Mouse (Mus musculus) ovary, postnatal 14 days (tissue): ENCODE data around the gene Il22ra1.
"Not testable (repeated sequence)": the region's sequence is repeated elsewhere in the genome, so short reads cannot be mapped to it uniquely, and the experiment has no call there.

ENCODE experiments used
- DNase-seq: peaks from one replicate; pipeline ENCODE4 v3.0.0; 2022; ENCODE audit warnings: low spot score

The Il22ra1 gene

GRCm38 (mm10) chr4:135727817-135728216, at the start of gene Il22ra1:
Gene Il22ra1 (plus strand): TSS chr4:135728172.
- DNase-seq: no peak

- no peak for DNase-seq
Observed at GRCm38 (mm10) chr4:135679316-135679715, 48.7 kb upstream of the Il22ra1 start.

- DNase-seq: no peak
Observed at GRCm38 (mm10) chr4:135681789-135682188, 46.2 kb upstream of the Il22ra1 start.

GRCm38 (mm10) chr4:135683553-135683952, 44.4 kb upstream of the Il22ra1 start:
- DNase-seq: peak; percentile 36

- DNase-seq: no peak
Observed at GRCm38 (mm10) chr4:135684731-135685130, 43.2 kb upstream of the Il22ra1 start.

- DNase-seq: peak; percentile 33
Observed at GRCm38 (mm10) chr4:135685906-135686567, 41.9 kb upstream of the Il22ra1 start, which contains the start of gene Ifnlr1. Gene Ifnlr1 (plus strand): TSS chr4:135686287.

GRCm38 (mm10) chr4:135686568-135686953, 41.4 kb upstream of the Il22ra1 start:
- no peak for DNase-seq

GRCm38 (mm10) chr4:135689797-135690196, 38.2 kb upstream of the Il22ra1 start:
- DNase-seq: no peak

GRCm38 (mm10) chr4:135690241-135690640, 37.7 kb upstream of the Il22ra1 start:
- no peak for DNase-seq

- no peak for DNase-seq
Observed at GRCm38 (mm10) chr4:135692916-135693315, 35.1 kb upstream of the Il22ra1 start.

GRCm38 (mm10) chr4:135698498-135698897, 29.5 kb upstream of the Il22ra1 start:
- DNase-seq: no peak

GRCm38 (mm10) chr4:135703497-135703896, 24.5 kb upstream of the Il22ra1 start:
- no peak for DNase-seq

GRCm38 (mm10) chr4:135704016-135704415, 24.0 kb upstream of the Il22ra1 start:
- no peak for DNase-seq

- no peak for DNase-seq
Observed at GRCm38 (mm10) chr4:135706045-135706444, 21.9 kb upstream of the Il22ra1 start.

- DNase-seq: peak; percentile 73
Observed at GRCm38 (mm10) chr4:135709072-135709564, 18.9 kb upstream of the Il22ra1 start.

GRCm38 (mm10) chr4:135709621-135710020, 18.4 kb upstream of the Il22ra1 start:
- DNase-seq: no peak

GRCm38 (mm10) chr4:135710392-135710791, 17.6 kb upstream of the Il22ra1 start:
- DNase-seq: no peak

- DNase-seq: no peak
Observed at GRCm38 (mm10) chr4:135714776-135715175, 13.2 kb upstream of the Il22ra1 start.

- DNase-seq: not testable (repeated sequence)
Observed at GRCm38 (mm10) chr4:135716438-135716837, 11.5 kb upstream of the Il22ra1 start.

- no peak for DNase-seq
Observed at GRCm38 (mm10) chr4:135722540-135723290, 5.3 kb upstream of the Il22ra1 start.

GRCm38 (mm10) chr4:135726416-135726815, 1.6 kb upstream of the Il22ra1 start:
- no peak for DNase-seq

GRCm38 (mm10) chr4:135730204-135730603, 2.2 kb downstream of the Il22ra1 start:
- DNase-seq: no peak

GRCm38 (mm10) chr4:135730951-135731350, 3.0 kb downstream of the Il22ra1 start:
- no peak for DNase-seq
